ENCODE assay signal across 9 mouse cellular contexts in genomic region chr10:39535347-39535746, GRCm38 (mm10).
DNase-seq lines count a peak whose midpoint lies in the region; ATAC-seq and TF ChIP-seq lines count a peak whose summit lies in the region.
"Had no signal": no experiment of that assay in that cellular context is flagged by ENCODE, and none has a peak within 500 bp of the region (broad histone marks: within the 10 kb centered on the region; RNA-seq: fewer than 3 reads in every experiment).

No protein-coding gene starts in this region.

- no peaks in the 10 kb centered on the region for H3K27me3 ChIP-seq in heart, embryonic 13.5 days (replicated peaks)
- no peaks in the 10 kb centered on the region for H3K27me3 ChIP-seq in heart, adult 2 months (ENCODE audit: control insufficient read depth, insufficient read depth, low read length)
- H3K27me3 ChIP-seq in forebrain, postnatal 0 days (ENCODE audit: insufficient read depth, low read length), result no peaks in the 10 kb centered on the region
- no peaks in the 10 kb centered on the region for H3K27me3 ChIP-seq in neural tube, embryonic 13.5 days

- intact Hi-C loops in heart, adult 2 months (cut with DNase I), result loop anchor here (5.0 kb wide), 1 partner anchor 77 kb away; the partner anchor contains the start of gene Traf3ip2

- 0 out of 2 replicates have a peak overlapping the region, but pooled peaks have one; percentile 6 for H3K9ac ChIP-seq in heart, embryonic 13.5 days
- H3K9ac ChIP-seq in heart, adult 2 months (ENCODE audit: low read depth, low read length), result no peak overlapping the region
- no peak overlapping the region for H3K9ac ChIP-seq in forebrain, postnatal 0 days
- H3K9ac ChIP-seq in neural tube, embryonic 13.5 days, result peak overlapping the region; percentile 41; the same call in 1 of the 2 replicates

- H3K27ac ChIP-seq in heart, embryonic 13.5 days (replicated peaks), result no peak overlapping the region
- no peak overlapping the region; the same call in 1 of the 2 replicates for H3K27ac ChIP-seq in heart, adult 2 months
- H3K27ac ChIP-seq in forebrain, postnatal 0 days (ENCODE audit: low read depth, low read length), result peak overlapping the region; percentile 67; the same call in 1 of the 2 replicates
- H3K27ac ChIP-seq in neural tube, embryonic 13.5 days (replicated peaks), result peak overlapping the region; percentile 88

- H3K9me3 ChIP-seq in heart, embryonic 13.5 days, result no peaks in the 10 kb centered on the region
- H3K9me3 ChIP-seq in forebrain, postnatal 0 days (ENCODE audit: low read length), result no peaks in the 10 kb centered on the region
- no peaks in the 10 kb centered on the region for H3K9me3 ChIP-seq in neural tube, embryonic 13.5 days

- no peak for ATAC-seq in heart, embryonic 13.5 days (ENCODE audit: extremely low read depth, insufficient number of reproducible peaks, low FRiP score, low TSS enrichment)
- no peak for ATAC-seq in forebrain, postnatal 0 days
- peak; percentile 24; the same call in 1 of the 2 replicates for ATAC-seq in neural tube, embryonic 13.5 days (ENCODE audit: low read depth)

- no peaks in the 10 kb centered on the region for H3K79me2 ChIP-seq in heart, adult 2 months (replicated peaks; ENCODE audit: control insufficient read depth, insufficient read depth, low read length)

- 67% methylated on average over 3 of the region's 3 CpGs for WGBS in heart, embryonic 13.5 days
- 63% methylated on average over 3 of the region's 3 CpGs for WGBS in heart, adult 2 months
- WGBS in forebrain, postnatal 0 days, result 46% methylated on average over 3 of the region's 3 CpGs
- WGBS in neural tube, embryonic 13.5 days, result 68% methylated on average over 3 of the region's 3 CpGs

- DNase-seq in heart, adult 2 months, result no peak
- no peak for DNase-seq in forebrain, postnatal 0 days
- peak; percentile 59 to 72 for DNase-seq in kidney, postnatal 25 days
- no peak for DNase-seq in ovary, postnatal 10 days (ENCODE audit: low spot score)
- no peak for DNase-seq in adrenal gland, adult 8-10 months
- DNase-seq in left cerebral cortex, adult 9 months (ENCODE audit: low spot score in 2 of 2), result no peak
- DNase-seq: right cerebral cortex, postnatal 14 days had no signal

- no peak for TF ChIP-seq CTCF in heart, adult 2 months (IDR thresholded peaks at IDR 0.05)
- no peak for TF ChIP-seq CTCF in forebrain, postnatal 0 days (IDR thresholded peaks at IDR 0.05; ENCODE audit: low read depth)

- H3K36me3 ChIP-seq in heart, embryonic 13.5 days, result peaks cover 41% of the 10 kb centered on the region
- no peaks in the 10 kb centered on the region for H3K36me3 ChIP-seq in heart, adult 2 months (ENCODE audit: control insufficient read depth, insufficient read depth, low read length)
- peaks cover 53% of the 10 kb centered on the region for H3K36me3 ChIP-seq in forebrain, postnatal 0 days (ENCODE audit: insufficient read depth)
- H3K36me3 ChIP-seq in neural tube, embryonic 13.5 days, result peaks cover 58% of the 10 kb centered on the region

- H3K4me3 ChIP-seq in heart, embryonic 13.5 days, result no peak overlapping the region
- H3K4me3 ChIP-seq in heart, adult 2 months, result no peak overlapping the region
- H3K4me3 ChIP-seq in forebrain, postnatal 0 days (ENCODE audit: low read depth, low read length), result no peak overlapping the region
- H3K4me3 ChIP-seq in neural tube, embryonic 13.5 days, result no peak overlapping the region

- no peak for TF ChIP-seq POLR2A in heart, adult 2 months (IDR thresholded peaks at IDR 0.05; ENCODE audit: insufficient read depth, low read depth, low read length)

- TF ChIP-seq EP300 in heart, adult 2 months (IDR thresholded peaks at IDR 0.05; ENCODE audit: insufficient read depth, low read depth, low read length), result no peak

- H3K4me2 ChIP-seq in heart, embryonic 13.5 days, result no peak overlapping the region
- no peak overlapping the region for H3K4me2 ChIP-seq in forebrain, postnatal 0 days (ENCODE audit: low read depth)
- H3K4me2 ChIP-seq in neural tube, embryonic 13.5 days, result no peak overlapping the region

- H3K4me1 ChIP-seq in heart, embryonic 13.5 days, result peaks cover 46% of the 10 kb centered on the region
- peaks cover 9% of the 10 kb centered on the region for H3K4me1 ChIP-seq in heart, adult 2 months (ENCODE audit: control insufficient read depth, insufficient read depth, low read length)
- peaks cover 5% of the 10 kb centered on the region; the same call in 1 of the 2 replicates for H3K4me1 ChIP-seq in forebrain, postnatal 0 days (ENCODE audit: insufficient read depth)
- peaks cover 74% of the 10 kb centered on the region for H3K4me1 ChIP-seq in neural tube, embryonic 13.5 days (replicated peaks)

Comparison
In these comparisons a context has a peak if more than half of its experiments do, and no peak if none do; other contexts are left out.
1. H3K9ac ChIP-seq: peak in heart, embryonic 13.5 days (single experiment) and neural tube, embryonic 13.5 days (single experiment); none in heart, adult 2 months (single experiment) and forebrain, postnatal 0 days (single experiment).
2. H3K27ac ChIP-seq: peak in forebrain, postnatal 0 days (single experiment) and neural tube, embryonic 13.5 days (single experiment); none in heart, embryonic 13.5 days (single experiment) and heart, adult 2 months (single experiment).
3. DNase-seq: peak in kidney, postnatal 25 days (2 of 2); none in heart, adult 2 months (0 of 2), forebrain, postnatal 0 days (single experiment), ovary, postnatal 10 days (single experiment), adrenal gland, adult 8-10 months (single experiment) and left cerebral cortex, adult 9 months (0 of 2).